14 mouse cellular contexts compared by ENCODE assay signal in genomic region chr11:68988341-68988740, GRCm38 (mm10). TPM values are rescaled to one million over a fixed set of nuclear protein-coding genes. Genes with fewer than 3 reads are reported as not detected.
DNase-seq lines count a peak whose midpoint lies in the region; ATAC-seq and TF ChIP-seq lines count a peak whose summit lies in the region.
"Had no signal": no experiment of that assay in that cellular context is flagged by ENCODE, and none has a peak within 500 bp of the region (broad histone marks: within the 10 kb centered on the region; RNA-seq: fewer than 3 reads in every experiment).

No protein-coding gene starts in this region.

- peaks cover 26% of the 10 kb centered on the region for H3K36me3 ChIP-seq in lung, embryonic 16.5 days (ENCODE audit: control insufficient read depth, insufficient read depth, low read length)

- ATAC-seq in lung, embryonic 16.5 days (ENCODE audit: low read depth), result 0 out of 2 replicates have a peak, but pooled peaks have one; percentile 26
- ATAC-seq: intestine, embryonic 16.5 days had no signal

- no peak for DNase-seq in lung, adult 2 months
- DNase-seq in cerebellum, adult 11-12 months, result peak; percentile 83
- peak; percentile 84 to 89 for DNase-seq in cerebellum, postnatal 14 days
- DNase-seq in lung, postnatal 10 days, result peak; percentile 40
- DNase-seq in spleen, adult 12 weeks (ENCODE audit: low spot score), result no peak
- DNase-seq in heart, postnatal 36 days, result no peak
- DNase-seq: kidney, postnatal 25 days; right cerebral cortex, postnatal 25 days had no signal

- no peak for TF ChIP-seq POLR2A in lung, adult 2 months (IDR thresholded peaks at IDR 0.05; ENCODE audit: borderline replicate concordance, extremely low read depth, low read depth, low read length)

- H3K4me2 ChIP-seq in lung, embryonic 16.5 days (ENCODE audit: low read depth, low read length), result no peak overlapping the region
- H3K4me2 ChIP-seq: heart, embryonic 13.5 days; limb, embryonic 12.5 days had no signal

- no peaks in the 10 kb centered on the region for H3K9me3 ChIP-seq in lung, embryonic 16.5 days (ENCODE audit: control insufficient read depth, low read length)
- H3K9me3 ChIP-seq: forebrain, embryonic 10.5 days; heart, embryonic 13.5 days; limb, embryonic 12.5 days had no signal

- no peak for TF ChIP-seq CTCF in lung, adult 2 months (IDR thresholded peaks at IDR 0.05; ENCODE audit: insufficient read depth, low read length)

- no peaks in the 10 kb centered on the region for H3K4me1 ChIP-seq in lung, embryonic 16.5 days (replicated peaks; ENCODE audit: control insufficient read depth, insufficient read depth, low read length)
- H3K4me1 ChIP-seq in lung, adult 2 months (ENCODE audit: control insufficient read depth, insufficient read depth, low read length), result no peaks in the 10 kb centered on the region
- H3K4me1 ChIP-seq: forebrain, embryonic 10.5 days; heart, embryonic 13.5 days; limb, embryonic 12.5 days had no signal

- H3K4me3 ChIP-seq in lung, embryonic 16.5 days (ENCODE audit: low read length), result no peak overlapping the region
- H3K4me3 ChIP-seq in lung, adult 2 months (replicated peaks; ENCODE audit: extremely low read depth, low read depth, low read length), result no peak overlapping the region
- H3K4me3 ChIP-seq: forebrain, embryonic 10.5 days; heart, embryonic 13.5 days; limb, embryonic 12.5 days; myocyte had no signal

- no peaks in the 10 kb centered on the region for H3K27me3 ChIP-seq in lung, embryonic 16.5 days (ENCODE audit: control insufficient read depth, insufficient read depth, low read depth, low read length)
- H3K27me3 ChIP-seq: heart, embryonic 13.5 days; limb, embryonic 12.5 days had no signal

- no peak overlapping the region for H3K9ac ChIP-seq in lung, embryonic 16.5 days (ENCODE audit: low read length)
- H3K9ac ChIP-seq: heart, embryonic 13.5 days; limb, embryonic 12.5 days had no signal

- WGBS in lung, embryonic 16.5 days, result 79% methylated on average over 17 of the region's 17 CpGs
- WGBS in lung, adult 2 months, result 69% methylated on average over 17 of the region's 17 CpGs

- intact Hi-C loops in heart, postnatal 36 days (cut with DNase I), result no loop called here

- no peak overlapping the region for H3K27ac ChIP-seq in lung, embryonic 16.5 days (ENCODE audit: low read length)
- H3K27ac ChIP-seq: forebrain, embryonic 10.5 days; heart, embryonic 13.5 days; limb, embryonic 12.5 days had no signal

RNA-seq across cellular contexts. Expression of gene Rangrf, which starts 13.4 kb away (rescaled TPM):
- polyA plus RNA-seq in lung, embryonic 16.5 days (2015; fragmentation: Nextera tagmentation; extraction: Ambion mirVana), result 36.7 and 40.3 TPM in 2 replicates
- 11.6 and 15.4 TPM in 2 replicates for polyA plus RNA-seq in lung, adult 2 months (2012; rRNA removed)
- total RNA-seq in heart, postnatal 36 days (2021), result 10 to 100 TPM; 78.9 to 97.0 TPM

RNA-seq across cellular contexts. Expression of gene Pfas, which starts 19.9 kb away (rescaled TPM):
- polyA plus RNA-seq in lung, embryonic 16.5 days (2015; fragmentation: Nextera tagmentation; extraction: Ambion mirVana), result 26.2 and 27.0 TPM in 2 replicates
- polyA plus RNA-seq in lung, adult 2 months (2012; rRNA removed), result 10.0 and 11.3 TPM in 2 replicates
- 1 to 10 TPM; 5.8 to 8.3 TPM for total RNA-seq in heart, postnatal 36 days (2021)

RNA-seq across cellular contexts. Expression of gene Slc25a35, which starts 20.4 kb away (rescaled TPM):
- 2.9 and 3.3 TPM in 2 replicates for polyA plus RNA-seq in lung, embryonic 16.5 days (2015; fragmentation: Nextera tagmentation; extraction: Ambion mirVana)
- 34.0 and 40.4 TPM in 2 replicates for polyA plus RNA-seq in lung, adult 2 months (2012; rRNA removed)
- 1 to 10 TPM; 5.0 to 5.8 TPM for total RNA-seq in heart, postnatal 36 days (2021)

RNA-seq across cellular contexts. Expression of gene Ctc1, which starts 27.4 kb away (rescaled TPM):
- 47.6 and 53.3 TPM in 2 replicates for polyA plus RNA-seq in lung, embryonic 16.5 days (2015; fragmentation: Nextera tagmentation; extraction: Ambion mirVana)
- 23.7 and 30.1 TPM in 2 replicates for polyA plus RNA-seq in lung, adult 2 months (2012; rRNA removed)
- total RNA-seq in heart, postnatal 36 days (2021), result 10 to 100 TPM; 12.5 to 14.3 TPM

RNA-seq across cellular contexts. Expression of gene Arhgef15, which starts 31.1 kb away (rescaled TPM):
- polyA plus RNA-seq in lung, embryonic 16.5 days (2015; fragmentation: Nextera tagmentation; extraction: Ambion mirVana), result 28.3 and 28.9 TPM in 2 replicates
- polyA plus RNA-seq in lung, adult 2 months (2012; rRNA removed), result 359 and 419 TPM in 2 replicates
- 10 to 100 TPM; 25.6 to 32.5 TPM for total RNA-seq in heart, postnatal 36 days (2021)

Comparison
In these comparisons a context has a peak if more than half of its experiments do, and no peak if none do; other contexts are left out.
1. DNase-seq: peak in cerebellum, adult 11-12 months (single experiment), cerebellum, postnatal 14 days (2 of 2) and lung, postnatal 10 days (single experiment); none in lung, adult 2 months (single experiment), spleen, adult 12 weeks (single experiment) and heart, postnatal 36 days (0 of 2).